Mouse (Mus musculus) heart, adult 2 months (tissue): Measurements from ENCODE around the gene Olfr223. TPM values are rescaled to one million over a fixed set of nuclear protein-coding genes. Genes with fewer than 3 reads are reported as not detected.

ENCODE experiments used
- DNase-seq, 2 experiments: peaks; one replicate each; pipeline ENCODE4 v3.0.0; 2021
- H3K27ac ChIP-seq: fragments of 200-600 bp; 2 replicates; pipeline ENCODE4 v1.8.1; 2022
- H3K27me3 ChIP-seq: fragments of 200-500 bp; 2 replicates; pipeline ENCODE4 v1.6.1; 2012; ENCODE audit warnings: mild to moderate bottlenecking, low read length, inconsistent platforms, mixed read lengths; ENCODE audit not compliant: control insufficient read depth, insufficient read depth
- H3K36me3 ChIP-seq: fragments of 200-500 bp; 2 replicates; pipeline ENCODE4 v1.6.1; 2012; ENCODE audit warnings: low read length, inconsistent platforms; ENCODE audit not compliant: control insufficient read depth, insufficient read depth
- H3K4me1 ChIP-seq: fragments of 200-500 bp; 2 replicates; pipeline ENCODE4 v1.6.1; 2011; ENCODE audit warnings: low read length; ENCODE audit not compliant: control insufficient read depth, insufficient read depth
- H3K4me3 ChIP-seq: fragments of 200-600 bp; 2 replicates; pipeline ENCODE4 v1.8.1; 2022
- H3K79me2 ChIP-seq: fragments of 200-500 bp; replicated peaks from 2 replicates; pipeline ENCODE4 v1.6.1; 2012; ENCODE audit warnings: mild to moderate bottlenecking, inconsistent platforms, low read length, moderate library complexity, mixed read lengths; ENCODE audit not compliant: control insufficient read depth, insufficient read depth
- H3K9ac ChIP-seq: fragments of 200-500 bp; 2 replicates; pipeline ENCODE4 v1.6.1; 2012; ENCODE audit warnings: low read depth, mild to moderate bottlenecking, control low read depth, inconsistent platforms, low read length, mixed read lengths
- CTCF ChIP-seq: fragments of 200-600 bp; IDR thresholded peaks from 2 replicates; pipeline ENCODE4 v1.8.1; 2022; ENCODE audit warnings: antibody characterized with exemption, mild to moderate bottlenecking, moderate library complexity
- EP300 ChIP-seq: fragments of 200-500 bp; IDR thresholded peaks from 2 replicates; pipeline ENCODE4 v1.6.1; 2011; ENCODE audit warnings: low read depth, low read length, control low read depth; ENCODE audit not compliant: insufficient read depth
- POLR2A ChIP-seq: fragments of 200-500 bp; IDR thresholded peaks from 2 replicates; pipeline ENCODE4 v1.6.1; 2011; ENCODE audit warnings: mild to moderate bottlenecking, low read depth, low read length, control low read depth; ENCODE audit not compliant: insufficient read depth
- WGBS: fragments of 180-500 bp; shearing (Covaris S2); methylation state at CpG from one replicate; pipeline ENCODE4 v1.1.7; 2018; 5-methylcytosine and 5-hydroxymethylcytosine counted together
- intact Hi-C: fragments of 180-260 bp; cut with DNase I; formaldehyde crosslinking; loops from one replicate; pipeline ENCODE4 v1.15.1; 2025
- long read RNA-seq: library from polyadenylated mRNA; stranded (forward); transcript quantifications from one replicate; pipeline ENCODE4 v2.0.0, GENCODE M21; 2021
- polyA plus RNA-seq: library from polyadenylated mRNA; depleted of rRNA; stranded (reverse); fragments of >200 nt; gene quantifications from 2 replicates; pipeline ENCODE4 v1.2.3, GENCODE M21; 2012; rRNA removed
- total RNA-seq, 2 experiments: library from RNA; stranded (reverse); gene quantifications; 2 replicates each; pipeline ENCODE4 v1.2.3; 2021

The Olfr223 gene
- total RNA-seq (not detected), polyA plus RNA-seq (not detected in 2 replicates)
- long read RNA-seq: 0 reads

DNA sequence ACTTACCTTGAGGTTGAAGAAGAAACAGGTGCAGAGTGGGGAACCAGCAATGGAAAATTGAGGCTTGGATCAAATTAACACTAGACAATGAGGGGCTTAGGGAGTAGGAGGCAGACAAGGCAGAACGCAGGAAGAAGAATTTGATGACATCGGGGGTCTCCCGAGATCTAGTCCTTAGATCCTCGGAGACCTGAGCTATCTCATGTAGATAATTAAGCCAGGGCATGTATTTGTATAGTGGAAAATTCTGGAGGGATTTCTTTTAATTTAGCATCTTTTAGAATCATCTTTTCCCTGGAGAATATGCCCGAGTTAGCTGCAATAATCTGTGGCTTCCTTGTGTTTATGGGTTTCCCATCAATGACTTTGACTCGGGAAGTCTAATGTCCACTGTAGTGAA lies at the start of gene Olfr223:
TSS of gene Olfr223 (minus strand) at position 101 of the 400 bp plus-strand sequence.
- H3K79me2 ChIP-seq: no peaks in the 10 kb centered on the region
- H3K27me3 ChIP-seq: no peaks in the 10 kb centered on the region
- WGBS: 67% methylated on average over 6 of the region's 6 CpGs
- H3K36me3 ChIP-seq: no peaks in the 10 kb centered on the region
- H3K9ac ChIP-seq: no peak within 1 kb of the TSS
- intact Hi-C loops: no loop called here
- no peak within 1 kb of the TSS for H3K4me3 ChIP-seq
- no peak for DNase-seq
- H3K27ac ChIP-seq: no peak within 1 kb of the TSS
- TF ChIP-seq POLR2A (no peak), CTCF (no peak), EP300 (no peak)
- H3K4me1 ChIP-seq: no peaks in the 10 kb centered on the region

GRCm38 (mm10) chr11:59642420-59642819 lies 49.3 kb upstream of the Olfr223 start:
- Histone ChIP-seq H3K27ac (no peak overlapping the region), H3K79me2 (no peaks in the 10 kb centered on the region)

GRCm38 (mm10) chr11:59641227-59641626 lies 48.1 kb upstream of the Olfr223 start:
- Histone ChIP-seq H3K79me2 (no peaks in the 10 kb centered on the region), H3K4me3 (no peak overlapping the region), H3K9ac (no peak overlapping the region), H3K27me3 (no peaks in the 10 kb centered on the region), H3K27ac (no peak overlapping the region), H3K36me3 (no peaks in the 10 kb centered on the region), H3K4me1 (peaks cover 9% of the 10 kb centered on the region)
- TF ChIP-seq EP300 (peak; percentile 70; the same call in 1 of the 2 replicates), CTCF (peak; percentile 69), POLR2A (no peak)
- 15% methylated on average over 5 of the region's 5 CpGs for WGBS
- intact Hi-C loops: loop anchor here (1.0 kb wide), 1 partner anchor 105 kb away; no protein-coding TSS in a partner anchor
- peak in 1 of 2 experiments; percentile 16 for DNase-seq

More at GRCm38 (mm10) chr11:59642420-59642819, 49.3 kb upstream of the Olfr223 start:
- no peaks in the 10 kb centered on the region for H3K27me3 ChIP-seq
- no peak overlapping the region for H3K9ac ChIP-seq
- 92% methylated on average over 8 of the region's 8 CpGs for WGBS
- intact Hi-C loops: no loop called here
- TF ChIP-seq EP300: no peak
- no peak for TF ChIP-seq POLR2A
- no peak overlapping the region for H3K4me3 ChIP-seq
- no peaks in the 10 kb centered on the region for H3K36me3 ChIP-seq
- no peaks in the 10 kb centered on the region; the same call in 1 of the 2 replicates for H3K4me1 ChIP-seq
- DNase-seq: no peak

GRCm38 (mm10) chr11:59639957-59640643 lies 47.0 kb upstream of the Olfr223 start:
- Histone ChIP-seq H3K4me3 (no peak overlapping the region), H3K27me3 (no peaks in the 10 kb centered on the region), H3K4me1 (peaks cover 14% of the 10 kb centered on the region), H3K9ac (no peak overlapping the region), H3K79me2 (no peaks in the 10 kb centered on the region), H3K27ac (no peak overlapping the region), H3K36me3 (no peaks in the 10 kb centered on the region)
- 76% methylated on average over 4 of the region's 4 CpGs for WGBS
- intact Hi-C loops: no loop called here
- no peak for DNase-seq
- TF ChIP-seq EP300 (no peak), CTCF (no peak), POLR2A (no peak)

DNA sequence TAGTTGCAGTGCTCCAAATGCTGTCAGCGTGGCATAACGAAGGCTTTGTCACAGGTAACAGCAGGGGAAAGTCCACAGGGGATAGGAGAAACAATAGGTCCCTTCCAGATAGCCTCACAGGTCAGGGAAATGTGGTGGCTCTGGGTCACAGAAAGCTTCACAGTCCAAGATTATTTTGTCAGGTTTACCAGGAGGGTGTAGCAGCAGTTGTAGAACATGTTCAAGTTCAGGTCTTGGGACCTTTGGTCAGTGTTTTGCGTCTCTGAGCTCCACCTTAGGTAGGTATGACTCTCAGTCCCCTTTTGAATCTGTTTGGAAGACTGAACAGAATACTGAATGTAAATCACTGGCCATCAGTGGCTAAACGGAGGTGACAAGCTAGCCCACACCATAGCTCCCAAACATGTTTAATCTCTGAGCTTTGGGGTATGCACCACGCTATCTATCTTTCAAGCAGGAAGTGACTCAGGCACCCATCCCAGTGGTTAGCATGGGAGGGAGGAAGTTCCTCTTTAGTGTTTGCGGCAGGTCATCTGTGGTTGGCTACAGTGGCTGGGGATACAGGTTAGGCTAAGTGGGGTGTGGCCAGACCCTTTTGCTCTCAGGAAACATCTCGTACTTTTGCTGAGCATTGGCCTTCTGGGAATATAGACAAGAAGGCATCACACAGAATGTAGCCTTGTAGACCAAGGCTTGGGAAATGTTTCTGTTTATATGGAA lies 43.8 kb upstream of the Olfr223 start:
- DNase-seq: peak in 1 of 2 experiments; percentile 32
- no peaks in the 10 kb centered on the region for H3K27me3 ChIP-seq

More for the DNA sequence above, 43.8 kb upstream of the Olfr223 start:
- H3K4me3 ChIP-seq: no peak overlapping the region
- no peak overlapping the region for H3K9ac ChIP-seq
- no peak overlapping the region; the same call in 1 of the 2 replicates for H3K27ac ChIP-seq
- no peaks in the 10 kb centered on the region for H3K36me3 ChIP-seq
- intact Hi-C loops: loop anchor here (2.0 kb wide), 1 partner anchor 24 kb away; the partner anchor contains the start of gene Mprip
- H3K79me2 ChIP-seq: no peaks in the 10 kb centered on the region
- peaks cover 16% of the 10 kb centered on the region for H3K4me1 ChIP-seq
- WGBS: 50% methylated on average over 7 of the region's 7 CpGs
- TF ChIP-seq EP300: no peak
